Mouse (Mus musculus): ENCODE data around the gene Hspd1.
"Not testable (repeated sequence)": the region's sequence is repeated elsewhere in the genome, so short reads cannot be mapped to it uniquely, and the experiment has no call there.

Gene Hspd1

DNA sequence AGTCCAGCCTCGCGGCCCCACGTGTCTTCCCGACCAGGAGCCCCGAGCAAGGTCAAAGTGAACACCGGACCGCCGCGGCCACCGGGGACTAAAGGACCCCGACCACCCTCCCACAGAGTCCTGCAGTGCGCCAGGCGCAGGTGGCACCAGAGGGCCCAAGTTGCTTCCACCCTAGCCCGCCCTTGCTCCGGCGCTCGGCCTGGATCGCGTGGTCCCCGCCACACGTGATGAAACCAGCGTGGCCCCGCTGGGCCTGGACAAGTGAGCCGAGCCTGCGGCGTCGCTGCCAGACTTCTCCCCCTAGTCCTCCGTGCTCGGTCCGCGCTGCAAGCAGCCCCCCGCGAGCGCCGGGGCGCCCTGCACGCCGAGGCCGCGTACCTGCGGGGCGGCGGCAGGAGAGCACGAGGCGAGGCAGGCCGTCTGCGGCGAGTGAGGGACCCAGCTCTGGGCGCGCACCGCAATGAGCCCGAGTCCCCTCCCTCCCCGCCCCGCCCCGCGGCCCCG, 590 bp downstream of the Hspd1 start:
- DNase-seq (ENCODE audit: low read depth, low spot score): no peak

DNA sequence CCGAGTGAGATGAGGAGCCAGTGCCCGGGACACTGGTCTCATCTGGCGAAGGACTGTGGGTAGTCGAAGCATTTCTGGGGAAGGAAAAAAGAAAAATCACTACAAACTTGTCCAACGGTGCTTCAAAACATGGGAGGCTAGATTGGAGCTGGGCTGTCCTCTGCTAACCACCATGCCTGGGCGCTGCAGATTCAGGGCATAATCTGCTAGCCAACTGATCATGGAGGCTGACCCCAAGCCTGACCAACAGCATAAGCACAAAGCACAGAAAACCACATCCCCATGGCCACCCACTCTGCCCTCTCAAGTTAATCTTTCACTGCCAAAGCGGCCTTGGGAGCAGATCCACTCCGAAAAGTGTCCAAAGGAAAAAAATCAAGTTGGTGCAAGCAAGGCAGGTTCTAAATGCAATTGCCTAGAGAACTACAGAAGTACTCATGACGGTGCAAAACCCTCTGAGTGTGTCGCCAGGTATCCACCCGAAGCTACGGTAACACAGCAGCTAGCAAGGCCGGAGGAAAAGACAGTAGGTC, 1.1 kb downstream of the Hspd1 start:
- DNase-seq (ENCODE audit: low read depth, low spot score): no peak

- no peak for DNase-seq (ENCODE audit: low read depth, low spot score)
Measured at GRCm38 (mm10) chr1:55085781-55086366, 2.2 kb downstream of the Hspd1 start.

GRCm38 (mm10) chr1:55082106-55082505, 5.9 kb downstream of the Hspd1 start:
- no peak for DNase-seq (ENCODE audit: low read depth, low spot score)

- DNase-seq (ENCODE audit: low read depth, low spot score): no peak
Measured at GRCm38 (mm10) chr1:55079677-55080076, 8.4 kb downstream of the Hspd1 start.

DNA sequence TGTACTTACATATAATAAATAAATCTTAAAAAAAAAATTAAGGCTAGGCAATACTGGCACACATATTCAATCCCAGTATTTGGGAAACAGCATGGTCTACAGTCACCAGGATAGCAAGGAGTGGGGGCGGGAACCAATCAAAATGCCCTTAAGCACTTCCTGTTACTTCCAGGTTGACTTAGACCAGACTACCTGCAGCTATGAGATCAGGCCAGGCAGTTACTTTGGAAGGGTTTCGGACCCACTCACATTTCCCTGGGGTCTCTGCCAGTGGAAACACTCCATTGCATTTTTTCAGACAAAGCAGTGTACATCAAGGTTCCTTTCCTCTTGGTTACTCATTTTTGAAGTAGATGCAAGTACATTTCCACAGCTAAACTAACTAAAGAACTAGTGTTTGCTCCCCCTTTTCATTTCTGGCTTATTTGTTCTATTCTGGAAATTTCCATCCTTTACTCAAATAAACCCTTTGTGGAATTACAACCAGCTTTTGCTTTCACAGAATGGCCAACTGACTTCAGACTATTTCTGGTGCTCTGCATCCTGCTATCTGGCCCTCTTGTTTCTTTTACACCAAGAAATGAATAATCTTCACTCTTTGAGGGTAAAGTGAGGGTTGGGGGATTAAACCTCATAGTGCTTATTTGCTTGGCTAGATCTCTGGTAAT, 11.1 kb downstream of the Hspd1 start:
- DNase-seq (ENCODE audit: low read depth, low spot score): no peak

DNA sequence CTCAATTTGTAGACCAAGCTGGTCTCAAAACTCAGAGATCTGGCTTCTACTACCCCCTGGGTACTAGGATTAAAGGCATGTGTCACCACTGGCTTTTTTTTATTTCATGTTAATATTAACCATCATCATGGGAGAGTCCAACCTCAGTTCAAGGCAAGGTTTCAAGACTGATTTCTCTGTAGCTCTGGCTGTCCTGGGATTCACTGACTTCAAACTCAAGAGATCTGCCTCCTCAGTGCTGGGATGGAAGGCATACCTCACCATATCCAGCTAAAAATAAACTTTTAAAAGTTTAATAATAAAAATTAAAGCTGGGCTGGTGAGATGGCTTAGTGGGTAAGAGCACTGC, 11.7 kb downstream of the Hspd1 start:
- no peak for DNase-seq (ENCODE audit: low read depth, low spot score)

GRCm38 (mm10) chr1:55075652-55076394, 12.2 kb downstream of the Hspd1 start:
- DNase-seq (ENCODE audit: low read depth, low spot score): no peak

- no peak for DNase-seq (ENCODE audit: low read depth, low spot score)
Measured at GRCm38 (mm10) chr1:55074757-55075156, 13.3 kb downstream of the Hspd1 start.

DNA sequence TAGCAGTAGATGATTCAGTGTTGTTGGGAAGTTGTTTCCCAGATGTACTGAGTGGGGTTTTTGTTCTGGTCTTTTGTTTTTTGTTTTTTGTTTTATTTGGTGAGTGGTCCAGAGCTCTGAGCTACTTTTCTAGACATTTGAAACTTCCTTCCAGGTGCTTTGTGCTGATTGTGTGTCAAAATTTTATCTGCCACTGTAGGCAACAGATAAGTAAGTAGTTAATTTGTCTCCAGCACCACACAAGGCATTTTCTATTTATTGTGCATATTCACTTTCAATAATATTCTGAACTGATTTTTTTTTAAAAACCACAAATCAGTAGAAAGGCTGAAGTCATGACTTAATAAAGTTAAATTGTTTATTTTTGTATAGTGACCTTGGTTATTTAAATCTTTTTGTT, 15.7 kb downstream of the Hspd1 start:
- DNase-seq (ENCODE audit: low read depth, low spot score): not testable (repeated sequence)

- no peak for DNase-seq (ENCODE audit: low read depth, low spot score)
Measured at GRCm38 (mm10) chr1:55061772-55062171, 26.3 kb downstream of the Hspd1 start.

DNA sequence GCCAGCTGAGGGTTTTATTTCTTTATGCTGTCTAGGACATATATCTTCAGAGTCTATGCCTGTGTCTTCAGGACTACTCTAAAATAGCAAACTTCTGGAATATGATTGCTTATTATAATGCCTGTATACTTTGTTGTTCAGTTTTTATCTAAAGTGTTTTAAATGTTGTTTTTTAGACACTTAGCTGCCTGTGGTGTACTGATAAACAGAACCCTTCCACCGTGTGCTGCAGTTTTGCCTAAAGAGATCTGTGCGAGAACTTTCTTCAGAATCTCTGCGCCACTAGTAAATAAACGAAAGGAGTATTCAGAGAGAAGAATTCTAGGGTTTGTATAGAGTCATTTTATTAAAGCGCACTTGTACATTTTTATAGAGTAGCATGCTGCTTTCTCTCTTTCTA, 26.9 kb downstream of the Hspd1 start:
- DNase-seq (ENCODE audit: low read depth, low spot score): no peak

DNA sequence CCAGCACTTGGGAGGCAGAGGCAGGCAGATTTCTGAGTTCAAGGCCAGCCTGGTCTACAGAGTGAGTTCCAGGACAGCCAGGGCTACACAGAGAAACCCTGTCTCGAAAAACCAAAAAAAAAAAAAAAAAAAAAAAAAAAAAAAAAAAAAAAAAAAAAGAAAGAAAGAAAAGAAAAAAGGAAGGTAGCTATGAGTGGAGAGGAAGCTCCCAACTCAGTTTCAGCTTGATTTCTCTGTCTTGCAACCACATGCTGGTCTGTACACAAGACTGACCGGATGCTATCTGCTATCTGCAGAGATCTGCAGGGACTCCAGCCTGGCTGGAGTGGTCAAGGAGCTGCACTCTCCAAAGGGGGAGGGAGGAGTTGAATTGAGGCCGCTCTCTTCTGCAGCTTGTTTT, 29.7 kb downstream of the Hspd1 start:
- DNase-seq (ENCODE audit: low read depth, low spot score): not testable (repeated sequence)

DNA sequence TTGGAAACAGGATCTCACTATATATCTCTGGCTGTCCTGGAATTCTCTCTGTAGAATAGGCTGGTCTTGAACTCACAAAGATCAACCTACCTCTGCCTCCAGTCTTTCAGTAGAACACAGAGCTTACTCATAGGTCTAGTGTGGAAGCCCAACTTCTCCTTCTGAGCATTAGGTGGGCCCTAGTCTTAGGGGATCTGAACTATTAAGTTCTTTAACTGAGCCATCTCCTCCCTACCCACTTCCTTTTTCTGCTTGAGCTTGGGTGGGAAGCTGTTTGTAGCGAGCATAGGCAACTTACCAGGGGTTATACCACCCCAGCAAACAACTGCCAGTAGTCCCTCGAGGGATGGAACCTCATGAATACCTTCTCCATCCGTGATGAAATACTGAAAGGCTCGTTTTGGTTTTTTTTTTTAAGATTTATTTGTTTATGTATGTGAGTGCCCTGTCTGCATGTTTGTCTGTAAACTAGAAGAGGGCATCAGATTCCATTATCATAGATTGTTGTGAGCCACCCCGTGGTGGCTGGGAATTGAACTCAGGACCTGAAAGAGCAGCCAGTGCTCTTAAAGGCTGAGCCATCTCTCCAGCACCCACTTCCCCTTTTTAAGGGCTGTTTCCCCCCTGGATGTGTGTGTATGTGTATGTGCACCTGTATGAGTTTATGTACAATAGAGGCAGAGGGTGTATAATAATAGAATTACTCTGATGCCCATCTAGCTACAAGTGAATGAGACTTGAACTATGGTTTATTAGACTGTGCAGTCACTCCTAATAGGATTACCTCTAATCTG, 32.5 kb downstream of the Hspd1 start:
- DNase-seq (ENCODE audit: low read depth, low spot score): no peak

- no peak for DNase-seq (ENCODE audit: low read depth, low spot score)
Measured at GRCm38 (mm10) chr1:55053596-55053995, 34.4 kb downstream of the Hspd1 start.

DNA sequence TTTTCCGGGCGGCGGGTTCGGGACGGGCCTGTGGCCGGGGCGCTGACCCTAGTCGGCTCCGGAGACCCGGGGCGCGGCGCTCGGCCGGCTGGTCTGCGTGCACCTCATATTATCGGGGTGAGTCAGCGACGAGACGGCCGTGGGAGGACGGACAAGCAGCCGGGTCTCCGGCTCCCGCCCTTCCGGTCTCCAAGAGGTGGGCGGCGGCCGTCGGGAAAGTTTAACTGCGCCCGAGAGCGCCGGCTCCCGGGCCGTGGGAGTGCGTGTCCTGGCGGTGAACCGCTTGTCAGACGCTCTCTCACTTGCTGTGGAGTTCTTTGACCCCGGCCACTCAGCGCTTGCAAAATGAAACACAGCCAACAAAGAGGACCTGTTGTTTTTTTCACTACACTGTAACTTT, 35.0 kb downstream of the Hspd1 start:
- DNase-seq (ENCODE audit: low read depth, low spot score): no peak

GRCm38 (mm10) chr1:55052355-55052953, 35.6 kb downstream of the Hspd1 start, which contains the start of gene Coq10b:
Gene Coq10b (plus strand): TSS chr1:55052770.
- DNase-seq (ENCODE audit: low read depth, low spot score): peak; percentile 94

DNA sequence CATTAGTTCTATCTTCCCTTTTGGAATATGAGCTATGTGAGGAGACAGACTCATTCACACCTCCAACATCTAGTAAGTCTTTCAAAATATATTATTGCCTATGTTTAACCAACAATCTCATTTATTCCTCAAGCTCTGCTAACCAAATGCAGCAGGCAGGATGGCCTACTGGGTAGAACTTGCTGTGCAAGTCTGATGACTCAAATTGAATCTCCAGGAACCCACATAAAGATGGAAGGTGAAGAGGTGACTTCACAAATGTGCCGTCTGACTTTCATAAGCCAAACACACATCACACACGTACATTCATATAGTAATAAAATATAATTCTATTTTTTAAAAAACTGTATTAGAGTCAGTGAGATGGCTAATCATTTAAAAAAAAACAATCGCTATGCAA, 36.4 kb downstream of the Hspd1 start:
- no peak for DNase-seq (ENCODE audit: low read depth, low spot score)

- DNase-seq (ENCODE audit: low read depth, low spot score): no peak
Measured at GRCm38 (mm10) chr1:55048841-55049587, 39.0 kb downstream of the Hspd1 start.

GRCm38 (mm10) chr1:55043164-55043563, 44.9 kb downstream of the Hspd1 start:
- DNase-seq (ENCODE audit: low read depth, low spot score): no peak

DNA sequence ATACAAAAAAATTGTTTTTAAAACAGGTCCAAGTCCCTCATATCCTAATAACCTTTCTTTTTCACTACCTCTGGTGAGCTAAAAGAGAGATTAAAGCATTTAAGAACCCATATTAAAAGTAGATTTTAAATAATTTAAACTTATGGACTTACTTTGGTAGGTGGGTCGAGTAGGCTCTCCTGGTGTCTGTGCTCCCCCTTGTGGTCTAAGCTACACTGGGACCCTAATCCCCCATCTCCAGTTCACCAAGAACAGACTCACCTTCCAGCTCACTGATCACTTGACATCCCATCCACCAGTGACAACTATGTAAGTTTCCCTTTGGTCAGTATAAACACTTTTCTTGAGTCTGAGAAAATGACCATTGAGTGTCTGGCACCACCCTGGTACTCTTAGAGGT, 45.8 kb downstream of the Hspd1 start:
- DNase-seq (ENCODE audit: low read depth, low spot score): no peak

All from brain, embryonic 18.5 days (tissue).